Mouse (Mus musculus) adrenal gland, adult 18-20 months (tissue): Measurements from ENCODE around the gene Adh7. TPM values are rescaled to one million over a fixed set of nuclear protein-coding genes. Genes with fewer than 3 reads are reported as not detected.

Experiments used
- DNase-seq, 2 experiments: peaks; one replicate each; pipeline ENCODE4 v3.0.0; 2021 to 2022; ENCODE audit warnings: low spot score in 2 of 2
- total RNA-seq, 2 experiments: library from RNA; stranded (reverse); gene quantifications; 1 replicate in 1 of 2; 2 replicates in 1 of 2; pipeline ENCODE4 v1.2.3; 2021

The Adh7 gene
- total RNA-seq, 2 experiments from 2014 or later: 2.8 to 129 TPM

GRCm38 (mm10) chr3:138222511-138222910, 5.0 kb downstream of the Adh7 start:
- DNase-seq: no peak

GRCm38 (mm10) chr3:138222952-138223351, 5.4 kb downstream of the Adh7 start:
- DNase-seq: peak in 1 of 2 experiments; percentile 53

GRCm38 (mm10) chr3:138224363-138224954, 6.9 kb downstream of the Adh7 start:
- DNase-seq: no peak

GRCm38 (mm10) chr3:138225331-138225730, 7.8 kb downstream of the Adh7 start:
- DNase-seq: no peak

GRCm38 (mm10) chr3:138225853-138226252, 8.3 kb downstream of the Adh7 start:
- no peak for DNase-seq

- no peak for DNase-seq
These were observed 8.9 kb downstream of the Adh7 start for GRCm38 (mm10) chr3:138226476-138226875.

GRCm38 (mm10) chr3:138227082-138227481, 9.5 kb downstream of the Adh7 start:
- DNase-seq: no peak

- no peak for DNase-seq
These were observed 10.2 kb downstream of the Adh7 start for GRCm38 (mm10) chr3:138227782-138228181.

GRCm38 (mm10) chr3:138229448-138229847, 11.9 kb downstream of the Adh7 start:
- no peak for DNase-seq

GRCm38 (mm10) chr3:138230266-138230665, 12.7 kb downstream of the Adh7 start:
- DNase-seq: no peak

- DNase-seq: no peak
These were observed 14.0 kb downstream of the Adh7 start for GRCm38 (mm10) chr3:138231531-138231930.

GRCm38 (mm10) chr3:138236546-138237163, 19.1 kb downstream of the Adh7 start:
- no peak for DNase-seq

GRCm38 (mm10) chr3:138238046-138238445, 20.5 kb downstream of the Adh7 start:
- no peak for DNase-seq

GRCm38 (mm10) chr3:138239461-138239860, 21.9 kb downstream of the Adh7 start:
- DNase-seq: no peak

GRCm38 (mm10) chr3:138240411-138240810, 22.9 kb downstream of the Adh7 start:
- DNase-seq: no peak

- DNase-seq: no peak
These were observed 23.4 kb downstream of the Adh7 start for GRCm38 (mm10) chr3:138240942-138241341.

- no peak for DNase-seq
These were observed 23.8 kb downstream of the Adh7 start for GRCm38 (mm10) chr3:138241371-138241770.

GRCm38 (mm10) chr3:138242021-138242726, 24.6 kb downstream of the Adh7 start:
- DNase-seq: no peak

GRCm38 (mm10) chr3:138242933-138243332, 25.4 kb downstream of the Adh7 start:
- no peak for DNase-seq

- DNase-seq: no peak
These were observed 26.8 kb downstream of the Adh7 start for GRCm38 (mm10) chr3:138244338-138244874.

GRCm38 (mm10) chr3:138246511-138247020, 29.0 kb downstream of the Adh7 start:
- DNase-seq: no peak

GRCm38 (mm10) chr3:138247241-138247640, 29.7 kb downstream of the Adh7 start:
- no peak for DNase-seq
